Mouse (Mus musculus): Measurements from ENCODE around the gene Flt1.
A peak's percentile ranks its signal among the peaks of the same experiment; 100 is the strongest.

Flt1 gene

DNA sequence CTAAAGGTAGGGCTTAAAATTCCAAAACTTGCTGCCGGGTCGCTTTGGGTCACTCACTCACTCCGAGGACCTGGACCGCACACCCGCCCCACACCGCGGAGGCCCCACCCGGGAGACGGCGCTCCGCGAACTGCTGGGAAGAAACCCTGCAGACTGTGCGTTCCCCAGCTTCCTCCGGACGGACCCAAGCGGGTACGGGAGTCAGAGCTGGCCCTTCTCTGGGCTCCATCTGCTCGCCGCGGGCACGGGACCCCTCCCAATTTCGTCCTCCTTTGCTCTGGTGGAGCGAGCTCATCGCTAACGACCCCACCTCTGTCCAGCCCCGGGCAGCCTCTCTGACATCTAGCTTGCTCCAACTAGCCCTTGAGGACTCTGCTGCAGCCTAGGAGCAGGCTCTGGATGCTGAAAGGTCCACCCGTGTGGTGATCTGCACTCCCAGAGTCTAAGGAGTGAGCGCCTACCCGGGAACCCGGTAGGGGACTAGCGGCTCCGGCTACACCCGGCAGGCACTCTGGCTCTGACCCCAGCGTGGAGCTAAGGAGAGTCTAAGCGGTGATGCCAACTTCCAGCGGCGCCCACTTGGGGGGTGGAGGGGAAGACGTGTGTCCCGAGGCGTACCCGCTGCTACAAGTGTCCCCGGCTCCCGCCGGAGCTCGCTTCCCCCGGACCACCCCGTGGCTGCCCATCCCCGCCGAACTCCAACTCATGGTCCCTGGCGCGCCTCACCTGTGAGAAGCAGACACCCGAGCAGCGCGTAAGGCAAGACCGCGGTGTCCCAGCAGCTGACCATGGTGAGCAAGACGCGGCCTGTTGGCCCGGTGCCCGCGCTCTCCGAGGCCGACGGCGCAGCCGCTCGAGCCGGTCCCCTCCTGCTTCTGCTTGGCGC, 623 bp downstream of the Flt1 start:
- DNase-seq (ENCODE audit: low spot score): peak; percentile 49

DNA sequence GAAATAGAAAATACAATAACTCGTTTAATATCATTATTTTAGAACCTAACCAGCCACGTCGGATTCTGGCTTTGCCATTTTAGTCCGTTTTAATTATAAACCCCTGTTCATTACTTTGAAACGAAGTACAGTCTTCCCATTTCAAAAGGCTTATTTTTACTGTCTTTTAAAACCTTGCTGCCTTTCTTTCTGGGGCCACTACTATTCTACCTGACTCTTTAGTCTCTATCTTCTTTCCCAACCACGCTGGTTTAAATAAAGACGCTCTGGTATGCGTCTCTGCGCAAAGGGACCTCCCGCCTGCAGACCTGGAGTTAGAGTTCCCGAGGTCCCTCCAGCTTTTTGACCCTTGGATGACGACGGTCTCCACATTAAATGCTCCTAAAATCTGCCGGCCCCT, 1.4 kb downstream of the Flt1 start:
- DNase-seq (ENCODE audit: low spot score): no peak

DNA sequence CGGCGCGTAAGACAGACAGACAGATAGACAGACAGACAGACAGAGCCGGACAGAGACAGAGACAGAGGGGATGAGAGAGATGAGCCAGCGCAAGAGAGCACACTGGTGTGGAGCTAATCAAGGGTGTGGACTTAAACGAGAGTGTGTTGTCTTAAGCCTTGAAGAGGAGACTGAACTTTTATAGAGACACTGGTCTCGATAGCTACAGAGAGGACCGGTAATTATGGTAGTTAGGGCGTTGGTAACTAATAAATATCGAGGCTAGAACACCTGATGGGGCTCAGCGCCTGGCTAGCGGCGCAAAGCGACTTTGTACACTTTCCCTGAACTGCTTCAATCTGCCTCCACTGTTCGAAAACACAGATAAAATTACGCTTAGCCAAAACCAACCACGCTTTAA, 2.0 kb downstream of the Flt1 start:
- DNase-seq (ENCODE audit: low spot score): no peak

DNA sequence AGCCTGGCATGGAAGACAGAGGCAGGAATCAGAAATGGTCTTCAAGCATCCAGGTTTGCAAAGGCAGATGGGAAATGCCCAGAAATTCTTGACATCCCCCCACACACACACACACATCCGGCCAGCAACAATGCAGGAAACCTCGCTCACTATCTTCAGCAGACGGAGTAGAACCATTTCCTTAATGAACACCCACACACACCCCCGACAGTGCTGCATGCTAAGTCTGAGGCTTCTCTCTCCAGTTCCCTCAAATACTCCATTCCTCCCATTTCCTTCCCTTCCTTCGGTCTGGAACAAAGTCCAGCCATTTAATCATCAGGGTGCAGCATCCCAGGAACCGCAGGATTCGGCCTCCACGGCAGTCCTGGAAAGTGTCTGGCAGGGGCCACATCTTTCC, 4.4 kb downstream of the Flt1 start:
- DNase-seq (ENCODE audit: low spot score): no peak

DNA sequence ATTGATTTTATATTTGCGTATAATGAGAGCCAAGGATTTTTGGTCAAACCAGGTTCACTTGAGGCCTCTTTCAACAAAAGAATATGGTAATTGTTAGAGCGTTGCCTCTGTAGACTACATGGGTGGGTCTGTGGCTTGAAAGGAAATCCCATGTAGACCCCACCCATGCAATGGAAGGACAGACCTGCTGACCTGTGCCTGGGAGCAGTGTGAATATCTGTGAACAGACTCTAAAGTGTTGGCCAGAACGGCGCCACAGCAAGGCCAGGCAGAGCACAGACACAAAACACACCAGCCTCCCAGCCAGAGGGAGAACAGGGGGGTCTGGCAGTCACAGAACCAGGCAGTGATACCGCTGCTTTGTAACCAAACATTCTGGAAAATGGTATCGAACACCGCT, 7.5 kb downstream of the Flt1 start:
- no peak for DNase-seq (ENCODE audit: low spot score)

DNA sequence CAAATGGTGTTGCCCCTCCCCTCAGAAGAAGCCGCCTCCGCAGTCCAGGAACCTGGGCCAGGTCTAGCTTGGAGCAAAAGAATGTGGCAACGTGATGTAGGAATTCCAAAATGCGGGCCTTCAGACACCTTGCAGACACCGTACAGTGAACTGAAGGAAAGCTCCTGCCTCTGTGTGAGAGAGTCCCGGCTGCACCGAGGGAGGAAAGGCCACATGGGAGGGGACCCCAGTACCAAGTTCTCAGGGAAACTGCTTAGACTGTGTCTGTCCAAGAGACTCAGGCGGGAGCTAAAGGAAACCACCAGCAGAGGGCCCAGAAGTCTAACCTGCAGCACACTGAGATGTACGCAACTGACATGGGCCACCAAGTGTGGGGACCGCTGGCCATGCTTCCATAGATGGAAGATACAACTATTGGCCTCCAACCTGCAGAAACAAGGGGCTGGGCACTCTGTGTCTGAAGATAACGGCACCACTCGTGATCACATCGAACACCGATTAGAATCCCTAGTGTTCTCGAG, 9.1 kb downstream of the Flt1 start:
- DNase-seq (ENCODE audit: low spot score): no peak

DNA sequence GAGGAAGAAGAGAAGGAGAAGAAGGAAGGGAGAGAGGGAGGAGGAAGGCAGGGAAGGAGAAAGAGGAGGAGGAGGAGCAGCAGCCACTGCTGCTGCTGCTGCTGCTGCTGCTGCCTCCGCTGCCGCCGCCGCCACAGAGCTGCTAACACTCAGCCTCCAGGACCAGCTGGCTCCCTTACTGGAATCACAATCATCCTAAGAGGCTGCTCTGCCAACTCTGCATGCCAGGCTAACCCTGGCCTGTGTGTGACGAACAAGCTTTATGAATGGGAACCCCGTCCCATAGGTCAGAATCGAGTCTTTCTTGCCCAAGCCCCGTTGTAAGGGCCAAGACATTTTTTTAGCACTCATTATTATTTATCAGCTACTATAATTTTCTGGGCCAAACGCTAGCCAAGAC, 9.5 kb downstream of the Flt1 start:
- DNase-seq (ENCODE audit: low spot score): no peak

DNA sequence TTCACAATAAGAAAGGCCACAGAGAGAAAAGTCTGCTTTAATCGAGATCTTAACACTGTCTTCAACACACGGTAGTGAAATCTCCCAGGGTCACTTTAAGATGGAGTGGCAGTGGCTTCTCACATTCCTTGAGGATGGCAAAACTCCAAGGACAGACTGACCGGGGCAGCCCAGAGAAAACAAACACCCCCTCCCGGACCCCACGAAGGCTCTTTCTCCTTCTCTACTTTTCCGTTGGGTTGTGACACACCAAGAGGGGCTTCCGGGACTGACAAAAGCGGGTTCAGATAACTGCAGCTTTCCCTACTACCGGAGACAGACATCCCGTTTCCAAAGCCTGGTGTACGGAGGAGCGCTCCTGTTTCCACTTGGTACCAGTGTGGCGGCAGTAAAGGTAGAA, 10.4 kb downstream of the Flt1 start:
- no peak for DNase-seq (ENCODE audit: low spot score)

DNA sequence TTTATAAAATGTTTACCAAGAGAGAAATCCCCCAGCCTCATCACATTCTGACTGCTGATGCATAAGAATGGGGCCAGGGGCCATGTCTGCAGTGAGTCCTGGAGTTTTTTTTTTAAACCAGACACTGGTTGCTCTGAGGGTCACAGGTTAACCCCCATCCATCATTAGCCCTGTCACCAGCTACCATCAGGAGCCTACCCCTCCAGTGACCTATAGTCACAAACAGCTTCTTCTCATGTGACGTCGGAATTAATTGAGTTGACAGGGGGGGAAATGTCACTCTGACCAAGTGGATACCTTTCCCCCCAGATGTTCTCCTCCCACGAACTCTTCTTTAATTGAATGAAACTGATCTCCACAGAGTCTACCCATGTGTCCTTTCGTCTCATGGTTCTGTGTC, 17.3 kb downstream of the Flt1 start:
- no peak for DNase-seq (ENCODE audit: low spot score)

DNA sequence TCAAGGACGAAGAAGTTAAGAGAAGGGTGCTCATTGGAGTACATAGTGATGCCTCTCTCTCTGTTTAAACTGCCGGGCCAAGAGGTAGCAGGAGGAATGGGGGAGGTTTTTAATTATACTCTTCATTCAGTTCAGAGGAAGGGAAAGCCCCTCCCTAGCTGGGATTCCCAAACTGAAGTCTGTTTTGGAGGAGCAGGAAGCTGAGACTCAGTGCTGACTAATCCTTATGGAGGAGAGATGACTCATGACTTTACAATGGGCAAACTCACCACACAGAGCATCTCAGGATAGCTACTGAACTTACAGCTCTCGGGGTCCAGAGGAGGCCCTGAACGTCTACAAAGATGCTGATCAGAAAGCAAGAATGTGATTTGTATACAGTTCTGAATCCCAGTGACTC, 18.3 kb downstream of the Flt1 start:
- DNase-seq (ENCODE audit: low spot score): no peak

DNA sequence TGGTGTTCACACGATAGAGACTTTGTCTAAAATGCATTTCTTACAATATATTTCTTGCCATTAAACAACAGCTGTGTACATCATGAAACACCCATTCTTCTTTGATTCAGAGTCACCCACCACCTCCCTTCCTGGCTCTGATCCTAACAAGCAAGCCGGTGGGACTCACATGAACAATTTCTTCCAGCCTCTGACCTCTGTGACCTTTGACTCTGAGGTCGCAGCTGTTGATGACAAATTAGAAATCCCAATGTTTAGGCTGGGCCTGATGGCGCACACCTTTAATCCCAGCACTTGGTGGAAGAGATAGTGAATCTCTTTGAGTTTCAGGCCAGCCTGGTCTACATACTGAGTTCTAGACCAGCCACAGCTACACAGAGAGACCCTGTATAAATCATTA, 20.9 kb downstream of the Flt1 start:
- DNase-seq (ENCODE audit: low spot score): no peak

DNA sequence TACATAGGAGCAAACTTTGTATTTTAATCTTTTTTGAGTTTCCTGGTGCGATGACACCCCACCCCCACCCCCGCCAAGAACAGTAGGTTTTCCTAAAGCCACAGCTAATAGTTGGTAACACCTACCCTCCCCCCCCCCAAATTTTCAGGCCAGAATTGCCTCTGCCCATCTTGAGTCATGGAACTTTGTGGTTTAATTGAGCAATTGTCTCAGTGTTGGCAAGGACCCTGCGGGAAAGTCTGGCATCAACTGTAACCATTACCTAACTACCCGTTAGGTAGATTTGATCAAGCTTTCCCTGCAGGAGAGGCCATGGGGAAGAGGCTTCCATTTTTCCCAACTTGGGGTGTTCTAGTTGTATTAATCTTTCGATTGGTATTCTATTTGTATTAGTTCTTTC, 23.4 kb downstream of the Flt1 start:
- no peak for DNase-seq (ENCODE audit: low spot score)

DNA sequence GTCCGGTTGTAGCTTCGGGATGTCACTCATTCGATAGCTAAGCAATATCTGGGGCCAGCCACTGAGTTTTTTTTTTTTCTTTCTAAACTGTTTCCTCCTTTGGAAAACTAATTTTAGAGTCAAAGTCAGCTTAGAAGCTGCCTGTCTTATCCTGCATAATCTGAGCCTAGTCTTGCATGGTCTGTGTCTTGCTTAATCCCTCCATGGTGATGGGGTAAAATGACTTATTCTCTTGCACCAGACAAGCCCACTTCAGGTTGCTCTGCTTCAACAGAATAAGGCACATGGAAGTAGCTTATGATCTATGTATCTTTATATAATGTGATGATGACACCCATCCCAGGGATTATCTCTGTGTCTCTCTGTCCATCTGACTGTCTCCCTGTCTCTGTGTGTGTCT, 24.8 kb downstream of the Flt1 start:
- no peak for DNase-seq (ENCODE audit: low spot score)

DNA sequence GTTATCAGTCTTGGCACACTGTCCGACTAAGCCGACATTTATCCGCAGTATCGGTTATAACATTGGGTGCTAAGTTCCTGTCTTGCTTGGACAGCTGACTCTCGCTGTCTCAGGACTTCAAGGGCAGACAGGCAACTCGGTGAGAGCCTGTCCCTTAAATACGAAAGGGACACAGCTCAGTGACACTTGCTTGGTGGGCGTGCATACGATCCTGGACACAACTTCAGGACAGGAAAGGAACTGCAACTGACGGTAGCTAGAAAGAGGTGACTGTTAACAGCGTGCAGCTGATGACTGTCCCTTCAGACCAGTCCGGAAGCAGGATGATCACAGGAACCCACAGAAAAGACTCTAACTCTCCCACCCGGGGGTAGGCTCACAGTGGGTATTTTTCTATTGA, 27.8 kb downstream of the Flt1 start:
- no peak for DNase-seq (ENCODE audit: low spot score)

DNA sequence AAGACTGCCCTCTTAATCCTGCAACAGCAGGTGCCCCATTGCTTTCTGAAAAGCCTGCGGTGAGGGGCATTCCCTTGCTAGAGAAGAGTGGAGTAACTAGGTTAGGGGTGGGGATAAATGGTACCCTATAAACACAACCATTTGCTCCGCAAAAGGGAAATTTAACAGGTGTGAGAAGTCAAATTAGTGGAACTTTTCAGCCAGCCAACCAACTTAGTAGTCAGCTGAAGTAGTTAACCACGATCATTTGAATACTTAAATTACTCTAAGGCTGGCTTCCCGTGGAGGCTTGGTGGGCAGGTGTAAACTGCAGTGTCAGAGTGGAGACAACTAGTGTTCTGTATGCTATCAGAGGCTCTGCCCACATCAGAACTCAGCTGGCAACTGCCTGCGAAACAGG, 28.6 kb downstream of the Flt1 start:
- no peak for DNase-seq (ENCODE audit: low spot score)

DNA sequence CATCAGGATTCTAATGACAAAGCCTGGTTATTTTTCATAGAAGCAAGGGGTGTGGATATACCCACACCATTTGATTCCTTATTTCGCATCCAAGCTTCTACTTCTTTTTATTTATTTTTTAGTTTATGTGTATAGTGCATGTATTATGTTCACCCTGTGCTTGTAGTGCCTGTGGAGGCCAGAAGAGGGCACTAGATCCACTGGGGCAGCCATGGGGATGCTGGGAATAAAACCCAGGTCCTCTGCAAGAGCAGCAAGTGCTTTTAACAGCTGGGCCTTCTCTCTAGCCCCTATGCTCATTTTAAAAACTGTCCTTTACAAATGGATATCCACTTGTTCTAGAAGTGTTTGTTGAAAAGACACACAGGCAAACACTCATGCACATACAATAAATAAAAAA, 33.2 kb downstream of the Flt1 start:
- no peak for DNase-seq (ENCODE audit: low spot score)

DNA sequence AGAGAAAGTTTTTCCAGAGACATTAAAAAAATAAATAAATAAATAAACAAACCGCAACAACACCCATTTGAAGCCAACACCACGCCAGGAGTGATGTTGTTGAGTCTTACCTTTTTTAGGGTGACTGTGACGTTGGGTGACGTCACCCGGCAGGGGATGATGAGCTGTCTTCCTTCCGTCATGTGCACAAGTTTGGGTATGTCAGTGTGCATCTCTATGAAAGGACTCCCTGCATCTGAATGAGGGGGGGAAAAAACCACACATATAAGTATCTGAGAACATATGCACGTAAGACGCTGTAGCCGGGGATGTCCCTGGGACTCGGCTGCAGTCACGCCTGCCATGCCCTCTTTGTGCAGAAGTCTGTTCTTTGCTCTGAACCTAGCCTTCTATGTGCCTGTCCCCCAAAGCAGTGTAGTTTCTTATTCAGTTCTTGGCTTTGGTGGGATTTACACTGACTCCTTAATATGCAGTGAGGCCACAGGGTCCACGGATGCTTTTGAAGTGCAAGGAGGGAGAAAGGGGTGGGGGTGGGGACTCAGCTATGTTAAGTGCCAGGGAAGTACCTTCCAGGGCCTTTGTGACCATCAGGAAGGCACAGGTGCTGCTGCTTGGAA, 42.0 kb downstream of the Flt1 start:
- DNase-seq (ENCODE audit: low spot score): no peak

DNA sequence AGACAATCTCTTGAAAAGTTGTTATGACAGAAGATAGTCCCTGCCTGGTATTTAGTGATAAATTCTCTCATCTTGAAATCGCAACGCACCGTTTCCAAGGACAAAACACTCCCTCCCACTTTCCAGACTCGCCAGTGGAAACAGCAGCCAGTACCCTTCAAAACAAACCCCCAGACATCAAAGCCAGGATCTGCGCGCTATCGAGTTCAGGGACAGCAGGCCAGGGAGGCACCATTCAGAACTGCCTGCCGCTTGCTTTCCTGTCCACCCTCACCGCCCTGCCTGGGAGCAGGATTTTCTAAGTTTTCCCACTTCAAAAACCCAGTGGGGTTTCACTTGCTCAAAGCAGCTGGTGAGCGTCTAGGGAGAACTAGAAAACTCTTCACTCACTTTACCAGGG, 44.6 kb downstream of the Flt1 start:
- no peak for DNase-seq (ENCODE audit: low spot score)

DNA sequence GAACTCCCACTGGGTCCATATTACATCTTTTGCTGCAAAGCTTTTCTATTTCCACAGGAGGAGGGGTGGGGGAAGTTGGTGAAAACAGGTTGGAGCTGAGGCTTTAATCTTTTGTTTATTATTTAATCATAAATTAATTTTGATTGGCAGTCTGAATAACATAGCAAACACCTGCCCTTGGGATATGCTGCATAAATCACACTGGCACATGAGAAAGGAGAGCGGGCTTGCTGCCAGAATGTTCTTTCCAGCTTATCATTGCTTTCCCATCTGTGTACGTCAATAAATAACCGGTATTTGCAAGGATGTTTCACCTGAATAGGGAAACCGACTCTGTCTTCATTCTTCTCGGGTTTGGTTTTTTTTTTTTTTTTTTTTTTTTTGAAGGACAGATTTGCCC, 45.1 kb downstream of the Flt1 start:
- no peak for DNase-seq (ENCODE audit: low spot score)

DNA sequence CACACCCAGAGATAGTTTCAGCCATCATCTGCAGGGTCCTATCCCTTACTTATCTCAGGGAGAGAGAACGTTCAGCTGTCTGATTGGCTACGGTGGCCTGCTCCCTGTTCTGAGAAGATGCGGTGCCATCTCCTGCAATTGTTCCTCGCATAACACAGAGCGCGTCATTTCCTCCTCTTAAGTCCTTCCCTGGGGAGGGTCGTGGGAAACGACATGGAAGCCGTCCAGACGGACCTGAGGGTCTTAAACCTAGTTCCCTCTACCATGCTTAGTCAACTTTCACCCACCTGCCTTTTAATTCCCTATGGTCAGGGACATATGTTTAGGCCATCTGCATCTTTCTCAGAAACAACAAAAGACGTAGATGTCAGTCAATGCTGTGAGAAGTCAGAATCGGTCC, 46.5 kb downstream of the Flt1 start:
- DNase-seq (ENCODE audit: low spot score): no peak

DNA sequence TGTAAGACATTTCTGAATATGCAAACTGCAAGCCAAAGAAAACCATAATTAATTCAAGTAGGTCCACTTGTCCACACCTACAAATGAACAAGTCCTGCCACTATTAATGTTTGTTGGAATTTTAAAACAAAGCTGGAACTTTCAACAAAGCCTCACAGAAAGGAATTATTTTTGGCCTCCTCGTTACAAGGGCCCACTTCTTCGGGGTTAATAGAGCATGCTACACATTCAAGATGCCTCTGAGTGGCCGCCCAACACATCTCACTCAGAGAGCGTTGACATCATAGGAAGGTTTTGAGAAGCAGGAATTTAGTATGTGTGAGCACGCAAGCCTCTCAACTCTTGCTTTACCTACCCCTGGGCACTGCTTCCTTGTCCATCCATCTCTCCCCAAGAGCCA, 50.0 kb downstream of the Flt1 start:
- DNase-seq (ENCODE audit: low spot score): no peak

DNA sequence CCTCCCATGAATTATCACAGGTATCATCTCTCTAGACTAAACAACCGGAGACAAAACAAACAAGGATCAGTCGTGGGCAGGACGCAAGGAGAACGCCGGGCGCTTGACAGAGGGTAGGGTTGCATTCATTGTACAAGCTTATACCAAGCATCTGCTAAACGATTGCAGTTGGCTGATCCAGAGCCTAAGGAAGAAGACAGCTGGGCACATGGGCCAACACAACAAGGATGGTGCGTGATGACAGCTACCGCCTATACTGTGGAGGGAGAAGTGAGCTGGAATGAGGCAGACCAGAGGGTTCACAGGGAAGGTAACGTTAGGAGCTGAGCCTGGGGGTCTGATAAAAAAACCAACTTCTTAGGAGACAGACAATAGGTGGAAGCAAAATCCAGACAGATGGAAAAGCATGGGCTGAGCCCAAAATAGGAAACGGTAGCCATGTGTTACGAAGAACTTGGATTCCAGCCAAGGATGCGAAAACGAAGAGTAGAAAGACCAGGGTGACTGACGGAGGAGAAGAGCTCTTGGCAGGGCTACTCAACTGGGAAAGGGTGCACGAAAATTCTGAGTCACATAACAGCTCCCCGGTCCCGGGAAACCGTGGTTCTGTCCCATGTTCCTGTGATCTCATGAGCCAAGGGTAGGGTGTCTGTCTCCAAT, 53.9 kb downstream of the Flt1 start:
- DNase-seq (ENCODE audit: low spot score): peak; percentile 29

DNA sequence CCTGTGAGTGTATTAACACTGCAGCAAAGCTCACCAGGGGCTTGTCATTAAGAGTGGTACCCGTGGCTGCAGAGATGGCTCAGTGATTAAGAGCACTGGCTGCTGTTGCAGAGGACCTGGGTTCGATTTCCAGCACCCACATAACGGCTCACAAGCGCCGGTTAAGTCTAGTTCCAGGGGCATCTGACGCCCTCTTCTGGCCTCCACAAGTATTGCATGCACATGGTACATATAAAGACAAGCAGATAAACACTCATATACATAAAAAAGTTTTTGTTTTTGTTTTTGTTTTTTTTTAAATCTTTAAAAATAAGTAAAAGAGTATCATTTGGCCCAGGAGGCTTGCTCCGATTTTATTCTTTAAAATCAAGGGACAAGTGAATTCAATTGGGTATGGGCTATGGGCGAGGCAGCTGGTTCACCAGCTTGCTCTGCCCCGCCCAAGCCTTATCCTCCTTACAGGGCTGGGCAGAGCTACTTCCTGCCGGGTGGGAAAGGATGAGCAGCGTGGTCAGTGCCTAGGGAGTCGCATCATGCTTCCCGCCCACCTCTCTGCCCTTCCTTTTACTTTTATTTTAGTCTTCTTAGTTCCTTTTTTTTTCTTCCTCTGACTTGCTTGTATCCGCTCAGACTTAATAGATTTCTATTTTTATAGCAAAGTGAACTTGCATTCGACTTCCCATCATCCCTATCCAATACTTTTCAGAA, 57.0 kb downstream of the Flt1 start:
- DNase-seq (ENCODE audit: low spot score): no peak

Measured in lung, postnatal 25 days (tissue).